Mouse (Mus musculus) bone marrow macrophage, adult 2 months (primary cell): ENCODE data around the gene Msi2. TPM values are rescaled to one million over a fixed set of nuclear protein-coding genes. Genes with fewer than 3 reads are reported as not detected.

Experiments
- H3K27ac ChIP-seq: 2 replicates; pipeline ENCODE4 v1.5.1; 2012; ENCODE audit warnings: low read depth, low read length; ENCODE audit not compliant: insufficient read depth
- H3K4me1 ChIP-seq: 2 replicates; pipeline ENCODE4 v1.6.1; 2012; ENCODE audit warnings: low read length; ENCODE audit not compliant: control insufficient read depth, insufficient read depth
- H3K4me3 ChIP-seq: 2 replicates; pipeline ENCODE4 v1.5.1; 2012; ENCODE audit warnings: mild to moderate bottlenecking, low read length, moderate library complexity; ENCODE audit not compliant: insufficient read depth
- CTCF ChIP-seq: IDR thresholded peaks from 2 replicates; pipeline ENCODE4 v1.5.1; 2012; ENCODE audit warnings: low read depth, mild to moderate bottlenecking, low read length, moderate library complexity
- POLR2A ChIP-seq: IDR thresholded peaks from 2 replicates; pipeline ENCODE4 v1.6.1; 2012; ENCODE audit warnings: mild to moderate bottlenecking, low read depth, low read length, borderline replicate concordance
- polyA plus RNA-seq: library from polyadenylated mRNA; stranded (reverse); fragments of >200 nt; gene quantifications from 2 replicates; pipeline ENCODE4 v1.2.4, GENCODE M21; 2012; ENCODE audit not compliant: missing spikeins, insufficient read depth, insufficient read length

Msi2 gene
- polyA plus RNA-seq, 1 experiment: 9.8 TPM

DNA sequence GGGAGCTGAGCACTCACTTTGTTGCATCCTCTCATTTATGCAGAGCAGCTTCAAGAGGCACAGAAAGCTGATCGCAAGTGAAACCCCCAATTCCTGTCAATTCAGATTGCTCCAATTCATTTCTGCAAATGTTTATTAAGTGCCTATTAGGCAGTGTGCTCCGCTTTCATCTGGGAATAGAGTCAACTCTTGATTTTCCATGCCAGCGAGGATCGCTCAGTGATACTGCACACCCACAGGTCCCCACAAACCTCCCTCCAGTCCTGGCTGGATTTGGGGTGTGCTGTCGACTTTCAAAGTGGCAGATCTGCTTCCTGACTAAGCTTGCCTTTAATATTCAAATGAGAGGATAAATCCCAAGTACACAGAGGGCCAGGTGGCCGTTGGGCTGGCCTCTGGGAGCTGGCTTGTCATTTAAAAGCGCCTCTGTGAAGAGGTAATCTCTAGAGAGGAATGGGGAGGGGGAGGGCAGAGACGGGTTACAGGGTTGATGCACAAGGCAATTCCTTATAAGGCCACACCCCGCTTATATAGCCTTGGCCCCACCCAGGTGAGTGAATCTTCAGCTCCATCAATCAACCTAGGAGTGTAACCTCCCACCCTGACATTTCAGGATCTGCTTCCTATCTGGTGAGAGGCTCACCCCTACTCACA, 339.5 kb downstream of the Msi2 start:
- no peak for TF ChIP-seq CTCF
- Histone ChIP-seq H3K4me1 (no peaks in the 10 kb centered on the region), H3K27ac (no peak overlapping the region), H3K4me3 (no peak overlapping the region)

- H3K27ac ChIP-seq: no peak overlapping the region
- no peak overlapping the region for H3K4me3 ChIP-seq
- TF ChIP-seq CTCF (no peak), POLR2A (no peak)
- no peaks in the 10 kb centered on the region for H3K4me1 ChIP-seq
These were observed 345.7 kb downstream of the Msi2 start for GRCm38 (mm10) chr11:88372589-88372988.

DNA sequence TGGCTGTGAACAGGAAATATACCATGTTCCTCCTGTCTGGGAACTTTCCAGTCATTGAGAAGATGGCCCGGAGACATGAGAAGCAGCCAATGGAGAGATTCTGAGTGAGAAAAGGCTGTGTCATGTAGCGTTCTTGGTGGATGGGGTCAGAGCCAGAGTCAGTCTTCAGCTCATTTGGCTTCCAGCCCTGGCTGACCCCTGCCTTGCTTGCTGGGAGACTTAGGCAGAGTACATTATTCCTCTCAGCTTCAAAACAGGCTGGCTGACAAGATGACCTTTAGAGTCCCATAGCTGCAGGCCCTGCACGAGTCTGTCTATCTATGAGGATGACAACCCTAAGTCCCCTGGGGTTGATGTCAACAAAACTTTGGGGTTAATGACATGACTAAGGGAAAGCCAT, 348.4 kb downstream of the Msi2 start:
- Histone ChIP-seq H3K27ac (no peak overlapping the region), H3K4me3 (no peak overlapping the region), H3K4me1 (no peaks in the 10 kb centered on the region)
- TF ChIP-seq POLR2A: no peak
- no peak for TF ChIP-seq CTCF

GRCm38 (mm10) chr11:88367501-88367900, 350.8 kb downstream of the Msi2 start:
- TF ChIP-seq POLR2A (no peak), CTCF (no peak)
- Histone ChIP-seq H3K27ac (no peak overlapping the region), H3K4me1 (no peaks in the 10 kb centered on the region), H3K4me3 (no peak overlapping the region)

- H3K4me3 ChIP-seq: no peak overlapping the region
- H3K27ac ChIP-seq: no peak overlapping the region
- H3K4me1 ChIP-seq: no peaks in the 10 kb centered on the region
- no peak for TF ChIP-seq CTCF
- no peak for TF ChIP-seq POLR2A
These were observed 352.3 kb downstream of the Msi2 start for GRCm38 (mm10) chr11:88365914-88366540.

- TF ChIP-seq CTCF: no peak
- no peak for TF ChIP-seq POLR2A
- Histone ChIP-seq H3K27ac (no peak overlapping the region), H3K4me3 (no peak overlapping the region)
These were observed 354.1 kb downstream of the Msi2 start for GRCm38 (mm10) chr11:88364231-88364630.

GRCm38 (mm10) chr11:88363481-88363880, 354.8 kb downstream of the Msi2 start:
- TF ChIP-seq POLR2A (no peak), CTCF (no peak)

More at GRCm38 (mm10) chr11:88364231-88364630, 354.1 kb downstream of the Msi2 start:
- no peaks in the 10 kb centered on the region for H3K4me1 ChIP-seq

GRCm38 (mm10) chr11:88359736-88360135, 358.6 kb downstream of the Msi2 start:
- TF ChIP-seq CTCF (no peak), POLR2A (no peak)
- no peak overlapping the region for H3K4me3 ChIP-seq
- no peak overlapping the region for H3K27ac ChIP-seq
- H3K4me1 ChIP-seq: no peaks in the 10 kb centered on the region

More at GRCm38 (mm10) chr11:88363481-88363880, 354.8 kb downstream of the Msi2 start:
- H3K4me3 ChIP-seq: no peak overlapping the region
- H3K4me1 ChIP-seq: no peaks in the 10 kb centered on the region
- H3K27ac ChIP-seq: no peak overlapping the region

DNA sequence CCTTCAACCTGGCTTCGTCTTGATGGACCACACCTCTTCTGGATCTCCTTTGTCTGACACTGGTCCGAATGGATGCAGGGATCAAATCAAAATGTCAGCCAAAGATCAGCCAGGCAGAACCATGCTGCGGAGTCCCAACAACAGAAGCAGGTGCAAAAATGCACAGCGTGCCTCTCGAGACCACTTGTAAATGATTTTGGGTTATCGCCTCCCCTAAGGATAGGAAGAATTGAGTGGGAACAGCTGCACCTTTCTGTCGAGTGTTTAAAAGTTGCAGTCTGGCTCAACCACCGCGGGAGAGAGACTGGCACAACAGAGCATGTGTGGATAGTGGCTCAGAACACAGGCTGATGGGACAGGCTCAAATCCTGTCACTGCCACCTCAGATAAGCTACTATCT, 361.0 kb downstream of the Msi2 start:
- no peak for TF ChIP-seq CTCF
- no peak for TF ChIP-seq POLR2A
- H3K4me1 ChIP-seq: no peaks in the 10 kb centered on the region
- no peak overlapping the region for H3K27ac ChIP-seq
- H3K4me3 ChIP-seq: no peak overlapping the region

GRCm38 (mm10) chr11:88356598-88357290, 361.6 kb downstream of the Msi2 start:
- Histone ChIP-seq H3K4me1 (no peaks in the 10 kb centered on the region), H3K27ac (no peak overlapping the region), H3K4me3 (no peak overlapping the region)
- TF ChIP-seq CTCF (no peak), POLR2A (no peak)
